Mouse (Mus musculus) embryonic fibroblast, embryonic 13.5 days (primary cell): ENCODE measurements around the gene Lrrc72.

Experiments
- CTCF ChIP-seq: IDR thresholded peaks from 2 replicates; pipeline ENCODE4 v1.5.1; 2011; ENCODE audit warnings: mild to moderate bottlenecking, control low read depth, low read length, moderate library complexity, borderline replicate concordance; ENCODE audit not compliant: insufficient read depth
- POLR2A ChIP-seq: IDR thresholded peaks from 2 replicates; pipeline ENCODE4 v1.6.1; 2011; ENCODE audit warnings: low read depth, mild to moderate bottlenecking, control low read depth, low read length, moderate library complexity

GRCm38 (mm10) chr12:36208456-36208855, 44.7 kb downstream of the Lrrc72 start:
- TF ChIP-seq POLR2A, result no peak
- no peak for TF ChIP-seq CTCF
